Mouse (Mus musculus) midbrain, postnatal 0 days (tissue): Measurements from ENCODE around the gene Epb41l2. TPM values are rescaled to one million over a fixed set of nuclear protein-coding genes. Genes with fewer than 3 reads are reported as not detected.

Source experiments
- ATAC-seq: fragments of 200-750 bp; cut with Nextera tagmentation; 2 replicates; pipeline ENCODE4 v1.8.0; 2017; ENCODE audit warnings: moderate number of reproducible peaks, mild to moderate bottlenecking, moderate TSS enrichment, moderate library complexity; ENCODE audit not compliant: low FRiP score
- DNase-seq: peaks from one replicate; pipeline ENCODE4 v3.0.0-alpha.2; 2015; ENCODE audit warnings: low spot score
- H3K27ac ChIP-seq: fragments of 300-500 bp; sonication (generic); 2 replicates; pipeline ENCODE4 v1.5.1; 2014; ENCODE audit warnings: low read depth, mild to moderate bottlenecking, low read length, mixed read lengths
- H3K27me3 ChIP-seq: fragments of 300-500 bp; sonication (generic); 2 replicates; pipeline ENCODE4 v1.6.1; 2014; ENCODE audit warnings: low read length, control low read depth, mixed read lengths; ENCODE audit not compliant: insufficient read depth
- H3K36me3 ChIP-seq: fragments of 300-500 bp; sonication (generic); 2 replicates; pipeline ENCODE4 v1.6.1; 2014; ENCODE audit warnings: low read length, control low read depth, mixed read lengths; ENCODE audit not compliant: insufficient read depth
- H3K4me1 ChIP-seq: fragments of 300-500 bp; sonication (generic); 2 replicates; pipeline ENCODE4 v1.6.1; 2014; ENCODE audit warnings: mild to moderate bottlenecking, control low read depth, antibody characterized with exemption, low read length, mixed read lengths; ENCODE audit not compliant: insufficient read depth
- H3K4me2 ChIP-seq: fragments of 300-500 bp; sonication (generic); 2 replicates; pipeline ENCODE4 v1.6.1; 2014; ENCODE audit warnings: low read depth, mild to moderate bottlenecking, low read length, mixed read lengths; ENCODE audit not compliant: poor library complexity, severe bottlenecking
- H3K4me3 ChIP-seq: fragments of 300-500 bp; sonication (generic); 2 replicates; pipeline ENCODE4 v1.5.1; 2014; ENCODE audit warnings: low read depth, mild to moderate bottlenecking, low read length, moderate library complexity
- H3K9ac ChIP-seq: fragments of 300-500 bp; sonication (generic); replicated peaks from 2 replicates; pipeline ENCODE4 v1.6.1; 2014; ENCODE audit warnings: mild to moderate bottlenecking, low read length, moderate library complexity, mixed read lengths; ENCODE audit not compliant: poor library complexity, severe bottlenecking
- H3K9me3 ChIP-seq: fragments of 300-500 bp; sonication (generic); 2 replicates; pipeline ENCODE4 v1.6.1; 2016; ENCODE audit warnings: low read length, control low read depth
- CTCF ChIP-seq: IDR thresholded peaks from 2 replicates; pipeline ENCODE4 v1.5.1; 2016; ENCODE audit warnings: antibody characterized with exemption, mild to moderate bottlenecking
- WGBS: fragments of 180-500 bp; shearing (Covaris S2); extraction: QIAGEN DNeasy Blood & Tissue Kit; methylation state at CpG from one replicate; pipeline ENCODE4 v1.1.7; 2014; 5-methylcytosine and 5-hydroxymethylcytosine counted together
- polyA plus RNA-seq: library from polyadenylated mRNA; unstranded; fragments of >200 nt; fragmentation: Nextera tagmentation; extraction: Ambion mirVana; gene quantifications from 2 replicates; pipeline ENCODE4 v1.2.1, GENCODE M21; 2015
- total RNA-seq: library from RNA; depleted of rRNA; stranded (reverse); fragments of >200 nt; gene quantifications from 2 replicates; pipeline ENCODE4 v1.2.3, GENCODE M21; 2014

Epb41l2 gene
- total and polyA plus RNA-seq, 2 experiments from 2014 or later, result 21.8 to 51.7 TPM

DNA sequence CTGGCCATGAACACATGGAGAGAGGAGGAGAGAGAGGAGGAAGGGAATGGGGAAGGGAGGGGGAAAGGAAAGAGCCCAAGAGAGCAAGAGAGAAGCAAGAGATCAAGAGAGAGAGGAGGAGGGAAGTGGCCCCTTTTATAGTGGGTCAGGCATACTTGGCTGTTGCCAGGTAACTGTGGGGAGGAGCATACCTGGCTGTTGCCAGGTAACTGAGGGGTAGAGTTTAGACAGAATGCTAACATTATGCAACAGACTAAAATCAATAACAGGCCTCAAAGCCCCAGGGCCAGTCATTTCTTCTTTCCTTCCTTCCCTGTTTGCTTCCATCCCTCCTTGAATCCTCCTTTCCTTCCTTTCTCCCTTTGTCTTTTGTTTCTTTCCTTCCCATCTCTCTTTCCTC, 41.9 kb upstream of the Epb41l2 start:
- Histone ChIP-seq H3K36me3 (no peaks in the 10 kb centered on the region), H3K4me3 (no peak overlapping the region), H3K27ac (0 out of 2 replicates have a peak overlapping the region, but pooled peaks have one; percentile 12), H3K4me2 (no peak overlapping the region), H3K4me1 (0 out of 2 replicates have a peak, but pooled peaks cover 2% of the 10 kb centered on the region), H3K9me3 (no peaks in the 10 kb centered on the region), H3K27me3 (no peaks in the 10 kb centered on the region; the same call in 1 of the 2 replicates), H3K9ac (no peak overlapping the region)
- ATAC-seq (peak; percentile 57), DNase-seq (no peak)
- no peak for TF ChIP-seq CTCF

GRCm38 (mm10) chr10:25318405-25318804, 41.2 kb upstream of the Epb41l2 start:
- no peak for TF ChIP-seq CTCF
- Histone ChIP-seq H3K27ac (no peak overlapping the region), H3K27me3 (no peaks in the 10 kb centered on the region; the same call in 1 of the 2 replicates)

DNA sequence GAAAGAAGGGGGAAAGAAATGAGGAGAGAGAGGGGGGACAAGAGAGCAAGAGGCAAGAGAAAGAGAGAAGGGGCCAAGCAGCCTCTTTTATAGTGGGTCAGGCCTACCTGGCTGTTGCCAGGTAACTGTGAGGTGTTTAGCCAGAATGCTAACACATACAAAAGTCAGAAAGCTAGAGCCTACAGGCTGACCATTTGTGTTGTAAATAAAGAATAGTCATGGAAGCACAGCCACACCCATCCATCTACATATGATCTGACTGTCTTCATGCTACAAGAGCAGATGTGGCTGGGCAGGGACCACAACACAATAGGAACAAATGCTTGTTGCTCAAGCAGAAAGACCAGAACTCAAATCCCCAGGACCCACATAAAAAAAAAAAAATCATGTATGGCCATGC, 40.1 kb upstream of the Epb41l2 start:
- no peak overlapping the region for H3K4me2 ChIP-seq
- ATAC-seq, result no peak
- no peak overlapping the region for H3K27ac ChIP-seq
- no peak for DNase-seq
- no peak overlapping the region for H3K9ac ChIP-seq
- no peaks in the 10 kb centered on the region for H3K9me3 ChIP-seq
- no peak overlapping the region for H3K4me3 ChIP-seq
- H3K4me1 ChIP-seq, result no peaks in the 10 kb centered on the region
- H3K27me3 ChIP-seq, result no peaks in the 10 kb centered on the region; the same call in 1 of the 2 replicates
- no peaks in the 10 kb centered on the region for H3K36me3 ChIP-seq
- TF ChIP-seq CTCF, result no peak

More at GRCm38 (mm10) chr10:25318405-25318804, 41.2 kb upstream of the Epb41l2 start:
- WGBS, result 89% methylated on average over 5 of the region's 5 CpGs
- no peak overlapping the region for H3K4me3 ChIP-seq
- H3K9ac ChIP-seq, result no peak overlapping the region
- no peak overlapping the region for H3K4me2 ChIP-seq
- ATAC-seq, result no peak
- no peaks in the 10 kb centered on the region for H3K36me3 ChIP-seq
- H3K4me1 ChIP-seq, result 0 out of 2 replicates have a peak, but pooled peaks cover 2% of the 10 kb centered on the region
- H3K9me3 ChIP-seq, result no peaks in the 10 kb centered on the region
- no peak for DNase-seq

DNA sequence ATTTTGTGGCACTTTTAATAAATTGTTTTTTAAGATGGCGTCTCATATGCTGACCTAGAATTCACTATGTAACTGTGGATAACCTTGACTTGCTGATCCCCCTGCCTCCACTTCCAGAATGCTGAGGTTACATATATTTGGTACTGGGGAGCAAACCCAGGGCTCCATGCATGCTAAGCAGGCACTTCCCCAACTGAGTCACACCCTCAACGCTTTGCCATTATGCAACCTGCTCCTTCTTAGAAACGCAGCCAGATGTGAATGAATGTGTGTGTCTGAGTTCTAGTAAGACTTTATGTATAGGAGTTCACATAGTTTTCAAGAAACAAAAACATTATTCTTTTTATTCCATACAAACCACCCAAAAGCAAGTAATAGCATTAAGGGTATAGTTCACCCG, 38.4 kb upstream of the Epb41l2 start:
- Histone ChIP-seq H3K36me3 (no peaks in the 10 kb centered on the region), H3K27ac (no peak overlapping the region), H3K9ac (no peak overlapping the region), H3K4me3 (no peak overlapping the region), H3K4me2 (no peak overlapping the region), H3K27me3 (no peaks in the 10 kb centered on the region; the same call in 1 of the 2 replicates), H3K9me3 (no peaks in the 10 kb centered on the region), H3K4me1 (no peaks in the 10 kb centered on the region)
- no peak for ATAC-seq
- DNase-seq, result no peak
- TF ChIP-seq CTCF, result no peak
- 84% methylated on average over 4 of the region's 4 CpGs for WGBS

DNA sequence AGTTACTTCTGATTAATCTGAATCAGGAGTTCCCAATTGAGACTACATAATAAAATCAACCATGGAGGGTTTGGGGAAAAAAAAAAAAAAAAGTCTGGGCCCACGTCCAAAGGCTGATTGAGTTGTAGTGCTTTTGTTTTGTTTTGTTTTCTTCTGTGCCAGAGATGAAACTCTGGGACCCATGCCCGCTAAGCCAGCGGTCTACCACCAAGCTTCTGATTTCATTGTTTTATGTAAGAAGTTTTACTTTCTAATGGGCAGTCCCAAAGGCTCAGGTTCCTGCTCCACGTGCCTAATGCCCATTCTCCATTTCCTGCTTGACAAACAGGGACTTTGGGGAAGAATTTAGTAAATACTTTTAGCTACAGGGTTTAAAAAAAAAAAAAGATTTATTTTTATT, 33.9 kb upstream of the Epb41l2 start:
- WGBS, result 53% methylated on average over 4 of the region's 4 CpGs
- no peaks in the 10 kb centered on the region for H3K36me3 ChIP-seq
- H3K9ac ChIP-seq, result no peak overlapping the region
- no peaks in the 10 kb centered on the region for H3K27me3 ChIP-seq
- peak; percentile 64 for DNase-seq
- no peaks in the 10 kb centered on the region for H3K9me3 ChIP-seq
- H3K4me1 ChIP-seq, result no peaks in the 10 kb centered on the region
- TF ChIP-seq CTCF, result no peak
- no peak overlapping the region for H3K4me2 ChIP-seq
- no peak overlapping the region for H3K27ac ChIP-seq
- H3K4me3 ChIP-seq, result no peak overlapping the region
- no peak for ATAC-seq

DNA sequence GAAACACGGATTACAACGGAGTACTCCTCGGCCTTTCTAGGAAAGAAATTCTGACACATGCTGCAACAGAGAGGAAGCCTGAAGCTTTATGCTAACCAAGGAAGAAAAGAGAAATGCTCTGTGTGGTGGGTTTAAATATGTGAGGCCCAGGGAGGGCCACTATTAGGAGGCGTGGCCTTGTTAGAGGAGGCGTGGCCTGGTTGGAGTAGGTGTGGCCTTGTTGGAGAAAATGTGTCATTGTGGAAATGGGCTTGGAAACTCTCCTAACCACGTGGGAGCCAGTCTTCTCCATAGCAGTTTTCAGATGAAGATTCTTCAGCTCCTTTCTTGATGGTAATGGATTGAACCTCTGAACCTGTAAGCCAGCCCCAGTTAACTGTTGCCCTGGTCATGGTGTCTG, 32.1 kb upstream of the Epb41l2 start:
- no peaks in the 10 kb centered on the region for H3K36me3 ChIP-seq
- H3K27me3 ChIP-seq, result no peaks in the 10 kb centered on the region
- ATAC-seq, result no peak
- no peak overlapping the region for H3K4me3 ChIP-seq
- no peak for TF ChIP-seq CTCF
- no peak overlapping the region for H3K4me2 ChIP-seq
- no peak overlapping the region for H3K9ac ChIP-seq
- no peak for DNase-seq
- no peak overlapping the region for H3K27ac ChIP-seq
- H3K4me1 ChIP-seq, result no peaks in the 10 kb centered on the region
- WGBS, result 83% methylated on average over 6 of the region's 6 CpGs
- H3K9me3 ChIP-seq, result no peaks in the 10 kb centered on the region
